Mouse (Mus musculus) kidney, postnatal 0 days (tissue): ENCODE data around the gene Apoa2. TPM values are rescaled to one million over a fixed set of nuclear protein-coding genes. Genes with fewer than 3 reads are reported as not detected.

Source experiments
- ATAC-seq: fragments of 200-750 bp; cut with Nextera tagmentation; replicated peaks from 2 replicates; pipeline ENCODE4 v1.8.0; 2017; ENCODE audit warnings: low read depth, moderate number of reproducible peaks, moderate TSS enrichment, moderate library complexity; ENCODE audit not compliant: low FRiP score
- DNase-seq: peaks from one replicate; pipeline ENCODE4 v3.0.0-alpha.2; 2016; ENCODE audit warnings: low spot score
- H3K27ac ChIP-seq: fragments of 300-500 bp; sonication (generic); 2 replicates; pipeline ENCODE4 v1.5.1; 2014; ENCODE audit warnings: mild to moderate bottlenecking
- H3K27me3 ChIP-seq: fragments of 300-500 bp; sonication (generic); 2 replicates; pipeline ENCODE4 v1.6.1; 2014; ENCODE audit warnings: low read length, mixed read lengths; ENCODE audit not compliant: insufficient read depth
- H3K36me3 ChIP-seq: fragments of 300-500 bp; sonication (generic); 2 replicates; pipeline ENCODE4 v1.6.1; 2014; ENCODE audit warnings: low read length, mixed read lengths; ENCODE audit not compliant: insufficient read depth
- H3K4me1 ChIP-seq: fragments of 300-500 bp; sonication (generic); replicated peaks from 2 replicates; pipeline ENCODE4 v1.6.1; 2014; ENCODE audit warnings: antibody characterized with exemption, low read length, mixed read lengths; ENCODE audit not compliant: insufficient read depth
- H3K4me2 ChIP-seq: fragments of 300-500 bp; sonication (generic); 2 replicates; pipeline ENCODE4 v1.6.1; 2014; ENCODE audit warnings: mild to moderate bottlenecking, low read length, moderate library complexity, mixed read lengths
- H3K4me3 ChIP-seq: fragments of 300-500 bp; sonication (generic); replicated peaks from 2 replicates; pipeline ENCODE4 v1.5.1; 2014; ENCODE audit warnings: low read depth, low read length
- H3K9ac ChIP-seq: fragments of 300-500 bp; sonication (generic); 2 replicates; pipeline ENCODE4 v1.6.1; 2014; ENCODE audit warnings: low read depth, low read length
- H3K9me3 ChIP-seq: fragments of 300-500 bp; sonication (generic); replicated peaks from 2 replicates; pipeline ENCODE4 v1.6.1; 2016; ENCODE audit warnings: low read length, inconsistent platforms, mixed read lengths
- CTCF ChIP-seq: IDR thresholded peaks from 2 replicates; pipeline ENCODE4 v1.5.1; 2016; ENCODE audit warnings: antibody characterized with exemption, low read depth, mild to moderate bottlenecking, moderate library complexity
- WGBS: fragments of 180-500 bp; shearing (Covaris S2); extraction: QIAGEN DNeasy Blood & Tissue Kit; methylation state at CpG from one replicate; pipeline ENCODE4 v1.1.7; 2014; 5-methylcytosine and 5-hydroxymethylcytosine counted together
- polyA plus RNA-seq: library from polyadenylated mRNA; unstranded; fragments of >200 nt; fragmentation: Nextera tagmentation; extraction: Ambion mirVana; gene quantifications from 2 replicates; pipeline ENCODE4 v1.2.1, GENCODE M21; 2015

Gene Apoa2
- polyA plus RNA-seq, 1 experiment from 2014 or later, result 21.1 TPM

DNA sequence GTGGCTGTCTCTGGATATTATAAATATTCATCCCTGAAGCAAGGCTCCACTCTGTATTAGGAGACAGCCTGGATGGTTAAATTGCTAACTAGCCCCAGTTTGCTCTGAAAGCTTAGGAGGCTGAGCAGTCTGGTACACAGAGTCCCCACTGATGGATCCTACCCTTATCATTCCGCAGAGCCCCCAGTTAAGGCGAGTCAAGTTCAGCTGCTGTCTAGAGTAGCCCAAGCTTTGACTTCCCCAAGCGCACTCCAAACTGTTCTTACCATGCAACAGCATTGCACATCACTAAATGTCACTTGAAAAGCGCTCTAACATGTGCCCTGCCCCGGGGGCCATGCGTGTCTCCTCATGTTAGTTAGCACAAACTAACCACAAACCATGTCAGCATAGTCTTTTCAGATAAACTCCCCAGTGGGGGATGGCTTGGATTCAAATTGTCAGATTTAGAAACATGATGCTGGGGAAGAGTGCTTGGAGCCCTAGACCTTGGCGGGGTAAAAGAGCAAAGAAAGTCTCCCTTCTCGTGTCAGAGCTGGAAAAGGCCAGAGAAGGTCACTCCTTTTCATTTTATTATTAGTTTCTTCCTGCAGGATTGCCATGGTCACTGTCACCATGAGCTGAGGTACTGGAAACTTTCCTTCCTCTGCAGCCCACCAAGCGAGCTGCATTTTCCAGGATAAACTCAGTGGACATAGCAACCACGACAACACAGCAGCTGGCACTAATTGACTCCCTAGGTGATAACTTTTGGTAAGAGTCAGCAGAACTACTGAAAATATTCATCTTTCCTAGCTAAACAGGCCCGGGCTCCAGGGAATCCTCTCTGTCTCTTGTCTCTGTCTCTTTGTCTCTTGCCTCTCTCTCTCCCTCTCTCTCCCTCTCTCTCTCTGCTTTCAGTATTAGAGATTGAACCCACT is 30.7 kb upstream of the Apoa2 start:
- Histone ChIP-seq H3K9ac (no peak overlapping the region), H3K36me3 (no peaks in the 10 kb centered on the region), H3K4me3 (peak overlapping the region; percentile 24; the same call in 1 of the 2 replicates), H3K4me1 (peaks cover 27% of the 10 kb centered on the region), H3K27ac (no peak overlapping the region), H3K27me3 (peaks cover 22% of the 10 kb centered on the region), H3K4me2 (peak overlapping the region; percentile 54; the same call in 1 of the 2 replicates), H3K9me3 (no peaks in the 10 kb centered on the region)
- no peak for DNase-seq
- TF ChIP-seq CTCF, result no peak
- ATAC-seq, result no peak
- WGBS, result 35% methylated on average over 11 of the region's 11 CpGs

DNA sequence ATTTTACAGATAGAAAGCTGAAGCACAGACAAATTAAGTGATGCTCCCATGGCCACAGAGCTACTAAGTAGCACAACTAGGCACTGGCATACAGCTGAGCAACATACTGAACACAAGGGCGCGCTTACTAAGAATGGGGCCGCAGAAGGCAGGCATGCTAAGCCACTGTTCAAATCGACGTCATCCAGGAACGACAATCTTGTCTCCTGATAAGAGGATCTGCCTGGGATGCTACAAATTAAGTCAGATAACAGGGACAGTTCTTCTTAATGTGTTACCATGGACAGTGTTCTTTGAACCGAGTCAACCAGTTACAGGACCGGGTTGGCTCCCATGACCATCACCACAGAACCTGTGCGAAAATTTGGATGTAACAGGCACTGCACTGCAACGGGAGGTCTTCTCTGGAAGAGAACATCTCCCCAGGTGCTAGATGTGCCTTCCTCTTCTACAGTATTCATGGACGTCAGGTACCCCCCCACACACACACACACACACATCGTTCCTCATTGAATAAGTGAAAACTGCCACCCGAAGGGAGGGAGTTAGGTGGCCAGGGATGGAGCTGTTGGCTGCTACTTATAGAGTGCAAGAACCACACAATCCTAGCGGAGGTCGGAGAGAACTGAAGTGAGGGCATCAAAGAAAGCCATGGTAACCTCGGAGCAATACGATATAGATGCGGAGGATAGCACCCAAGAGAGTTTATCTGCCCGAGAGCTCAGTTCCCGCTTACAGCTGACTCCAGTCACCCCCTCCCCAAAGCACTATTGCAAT is 29.6 kb upstream of the Apoa2 start:
- peak overlapping the region; percentile 43 for H3K4me3 ChIP-seq
- H3K9me3 ChIP-seq, result no peaks in the 10 kb centered on the region
- H3K4me1 ChIP-seq, result peaks cover 23% of the 10 kb centered on the region
- H3K36me3 ChIP-seq, result no peaks in the 10 kb centered on the region
- H3K27ac ChIP-seq, result no peak overlapping the region
- peak overlapping the region; percentile 85 for H3K4me2 ChIP-seq
- WGBS, result 15% methylated on average over 20 of the region's 20 CpGs
- H3K27me3 ChIP-seq, result peaks cover 22% of the 10 kb centered on the region
- ATAC-seq (no peak), DNase-seq (peak; percentile 16)
- no peak for TF ChIP-seq CTCF
- H3K9ac ChIP-seq, result peak overlapping the region; percentile 45; the same call in 1 of the 2 replicates

DNA sequence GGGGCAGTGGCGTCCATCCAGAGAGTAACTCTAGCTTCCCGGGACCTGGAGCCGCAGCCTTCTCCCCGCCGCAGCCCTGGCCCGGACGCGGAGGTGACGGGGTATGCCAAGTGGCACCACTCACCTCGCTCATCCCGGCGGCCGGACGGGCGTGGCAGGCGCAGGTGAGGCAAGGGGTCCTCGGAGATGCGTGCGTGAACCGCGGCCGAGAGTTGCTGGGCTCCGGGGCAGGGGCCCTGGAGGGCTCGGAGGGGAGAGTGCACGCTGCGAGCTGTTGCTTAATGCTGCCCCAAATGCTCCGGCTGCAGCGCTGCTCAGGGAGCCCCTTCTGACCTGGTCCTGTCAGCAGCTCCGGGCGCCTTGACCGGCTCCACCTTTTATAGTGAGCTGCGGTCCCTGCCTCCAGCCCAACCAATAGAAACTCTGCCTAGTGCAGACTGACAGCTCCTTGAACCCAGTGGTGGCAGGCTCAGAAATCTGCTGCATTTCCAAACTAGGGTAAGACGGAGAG is 28.9 kb upstream of the Apoa2 start, which contains the start of gene Pcp4l1:
TSS of gene Pcp4l1 (minus strand) at position 382 of the 511 bp plus-strand sequence.
- peak; percentile 77; the same call in 1 of the 2 replicates for ATAC-seq
- Histone ChIP-seq H3K4me3 (peak within 1 kb of the TSS; percentile 43), H3K9me3 (no peaks in the 10 kb centered on the region), H3K4me1 (peaks cover 23% of the 10 kb centered on the region), H3K27ac (no peak within 1 kb of the TSS), H3K9ac (peak within 1 kb of the TSS; percentile 45; the same call in 1 of the 2 replicates), H3K27me3 (peaks cover 22% of the 10 kb centered on the region), H3K4me2 (peak within 1 kb of the TSS; percentile 85), H3K36me3 (no peaks in the 10 kb centered on the region)
- no peak for TF ChIP-seq CTCF
- WGBS, result under 1% methylated on average over 33 of the region's 33 CpGs
- DNase-seq, result peak; percentile 67

DNA sequence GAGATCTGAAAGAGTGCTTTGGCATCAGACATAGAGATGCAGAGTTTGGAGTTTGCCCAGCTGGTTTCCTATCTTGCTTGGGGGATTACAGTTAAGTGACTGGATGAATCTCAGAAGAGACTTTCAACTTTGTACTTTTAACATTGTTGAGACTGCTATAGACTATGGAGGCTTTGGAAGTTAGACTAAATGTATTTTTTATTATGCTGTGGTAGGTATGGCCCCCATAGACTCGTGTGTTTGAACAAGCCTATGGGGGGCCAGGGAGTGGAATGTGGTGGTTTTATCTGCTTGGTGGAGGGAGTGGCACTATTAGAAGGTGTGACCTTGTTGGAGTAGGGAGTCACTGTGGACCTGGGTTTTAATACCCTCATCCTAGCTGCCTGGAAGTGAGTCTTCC is 25.3 kb upstream of the Apoa2 start:
- 48% methylated on average over 1 of the region's 1 CpGs for WGBS
- TF ChIP-seq CTCF, result no peak
- H3K27me3 ChIP-seq, result peaks cover 9% of the 10 kb centered on the region
- H3K9me3 ChIP-seq, result no peaks in the 10 kb centered on the region
- H3K4me3 ChIP-seq, result no peak overlapping the region
- H3K36me3 ChIP-seq, result no peaks in the 10 kb centered on the region
- H3K4me1 ChIP-seq, result peaks cover 12% of the 10 kb centered on the region; the same call in 1 of the 2 replicates
- no peak overlapping the region for H3K27ac ChIP-seq
- no peak overlapping the region for H3K9ac ChIP-seq
- no peak for ATAC-seq
- H3K4me2 ChIP-seq, result no peak overlapping the region
- DNase-seq, result no peak

DNA sequence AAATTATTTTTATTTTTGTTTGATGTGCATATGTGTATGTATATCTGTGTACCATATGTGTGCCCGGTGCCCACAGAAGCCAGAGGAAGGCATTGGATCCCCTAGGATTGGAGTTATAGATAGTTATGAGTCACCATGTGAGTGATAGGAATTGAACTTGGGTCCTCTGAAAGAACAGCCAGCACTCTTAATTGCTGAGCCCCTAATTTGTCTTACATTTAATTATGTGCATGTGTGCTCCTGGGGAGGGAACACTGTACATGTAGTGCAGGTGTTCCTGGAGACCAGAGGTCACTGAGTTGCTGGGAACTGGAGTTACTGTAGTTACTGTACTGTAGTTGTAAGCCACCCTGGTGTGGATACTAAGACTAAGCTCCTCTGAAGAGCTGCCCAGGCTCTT is 24.1 kb upstream of the Apoa2 start:
- no peak for TF ChIP-seq CTCF
- ATAC-seq, result no peak
- 90% methylated on average over 1 of the region's 1 CpGs for WGBS

More for the DNA sequence above, 24.1 kb upstream of the Apoa2 start:
- Histone ChIP-seq H3K36me3 (no peaks in the 10 kb centered on the region), H3K27me3 (peaks cover 2% of the 10 kb centered on the region), H3K4me2 (no peak overlapping the region), H3K27ac (no peak overlapping the region), H3K9ac (no peak overlapping the region), H3K4me1 (peaks cover 5% of the 10 kb centered on the region; the same call in 1 of the 2 replicates), H3K9me3 (no peaks in the 10 kb centered on the region), H3K4me3 (no peak overlapping the region)
- DNase-seq, result no peak
